Mouse (Mus musculus): ENCODE results near the gene Rbbp9.

GRCm38 (mm10) chr2:144598006-144598405 is 47.3 kb upstream of the Rbbp9 start:
- no peak for TF ChIP-seq POLR2A (IDR thresholded peaks at IDR 0.05; ENCODE audit: insufficient read depth, low read depth, low read length)
- TF ChIP-seq CTCF (IDR thresholded peaks at IDR 0.05; ENCODE audit: insufficient read depth, low read depth, low read length), result no peak
